Mouse (Mus musculus): ENCODE results near the gene Agl. TPM values are rescaled to one million over a fixed set of nuclear protein-coding genes. Genes with fewer than 3 reads are reported as not detected.
"Not testable (repeated sequence)": the region's sequence is repeated elsewhere in the genome, so short reads cannot be mapped to it uniquely, and the experiment has no call there.

The Agl gene
- polyA plus RNA-seq, 1 experiment from 2014 or later, result 19.5 TPM

DNA sequence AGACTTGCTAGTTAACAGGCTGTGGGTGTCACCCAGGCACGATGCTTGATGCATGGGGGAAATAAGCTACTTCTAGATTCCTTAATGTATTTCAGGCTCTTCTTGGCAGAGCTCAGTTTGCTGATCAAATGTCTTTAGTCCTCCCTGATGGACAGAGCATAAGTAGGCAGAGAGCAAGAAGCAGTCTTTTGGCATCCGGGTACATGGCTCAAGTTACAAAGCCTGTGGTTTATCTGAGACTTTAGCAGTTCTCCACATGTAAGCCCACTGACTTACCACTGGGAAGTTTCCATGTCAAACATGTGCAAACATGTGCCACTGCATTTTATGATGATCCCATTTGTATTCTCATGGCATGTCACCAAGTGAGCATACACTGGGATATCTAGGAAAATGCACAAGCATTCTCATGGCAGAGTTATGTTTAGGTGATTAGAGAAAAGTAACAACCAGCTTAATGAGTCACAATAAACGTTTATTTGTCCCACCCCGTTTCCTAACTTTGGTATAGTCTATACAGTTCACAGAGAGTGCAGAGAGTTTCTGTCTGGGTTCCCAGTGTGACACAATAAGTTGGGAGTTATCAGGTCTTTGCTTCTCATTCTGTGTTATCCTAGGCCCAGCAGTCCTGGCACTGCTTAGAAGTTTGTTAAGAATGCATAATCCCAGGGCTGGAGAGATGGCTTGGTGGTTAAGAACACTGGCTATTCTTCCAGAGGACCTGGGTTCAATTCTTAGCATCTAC is 18.7 kb upstream of the Agl start:
- H3K36me3 ChIP-seq (replicated peaks; ENCODE audit: control insufficient read depth, insufficient read depth), result no peaks in the 10 kb centered on the region
- no peak overlapping the region for H3K4me2 ChIP-seq (replicated peaks)
- 84% methylated on average over 4 of the region's 4 CpGs for WGBS
- no peak overlapping the region for H3K4me3 ChIP-seq (replicated peaks; ENCODE audit: low read length)
- H3K27me3 ChIP-seq (ENCODE audit: control insufficient read depth, insufficient read depth, low read length), result no peaks in the 10 kb centered on the region
- H3K9me3 ChIP-seq (ENCODE audit: control insufficient read depth, low read length), result no peaks in the 10 kb centered on the region
- no peak for DNase-seq (ENCODE audit: low spot score)
- no peak overlapping the region for H3K27ac ChIP-seq
- no peaks in the 10 kb centered on the region for H3K4me1 ChIP-seq (replicated peaks; ENCODE audit: control insufficient read depth, insufficient read depth, low read length)
- no peak for ATAC-seq (ENCODE audit: low FRiP score)
- H3K9ac ChIP-seq, result no peak overlapping the region

- DNase-seq (ENCODE audit: low spot score) (no peak), ATAC-seq (ENCODE audit: low FRiP score) (no peak)
- Histone ChIP-seq H3K36me3 (replicated peaks; ENCODE audit: control insufficient read depth, insufficient read depth) (no peaks in the 10 kb centered on the region), H3K4me1 (replicated peaks; ENCODE audit: control insufficient read depth, insufficient read depth, low read length) (no peaks in the 10 kb centered on the region), H3K4me2 (replicated peaks) (no peak overlapping the region), H3K9me3 (ENCODE audit: control insufficient read depth, low read length) (no peaks in the 10 kb centered on the region), H3K27ac (no peak overlapping the region), H3K9ac (no peak overlapping the region), H3K4me3 (replicated peaks; ENCODE audit: low read length) (no peak overlapping the region), H3K27me3 (ENCODE audit: control insufficient read depth, insufficient read depth, low read length) (no peaks in the 10 kb centered on the region)
- WGBS, result 97% methylated on average over 6 of the region's 7 CpGs
Observed at GRCm38 (mm10) chr3:116817231-116817630, 9.3 kb upstream of the Agl start.

GRCm38 (mm10) chr3:116816674-116817215 is 8.8 kb upstream of the Agl start:
- H3K4me1 ChIP-seq (replicated peaks; ENCODE audit: control insufficient read depth, insufficient read depth, low read length), result no peaks in the 10 kb centered on the region
- H3K27ac ChIP-seq, result no peak overlapping the region
- WGBS, result 89% methylated on average over 3 of the region's 3 CpGs
- no peaks in the 10 kb centered on the region for H3K9me3 ChIP-seq (ENCODE audit: control insufficient read depth, low read length)
- ATAC-seq (ENCODE audit: low FRiP score), result no peak
- H3K36me3 ChIP-seq (replicated peaks; ENCODE audit: control insufficient read depth, insufficient read depth), result no peaks in the 10 kb centered on the region
- no peaks in the 10 kb centered on the region for H3K27me3 ChIP-seq (ENCODE audit: control insufficient read depth, insufficient read depth, low read length)
- no peak overlapping the region for H3K9ac ChIP-seq
- no peak overlapping the region for H3K4me2 ChIP-seq (replicated peaks)
- no peak for DNase-seq (ENCODE audit: low spot score)
- no peak overlapping the region for H3K4me3 ChIP-seq (replicated peaks; ENCODE audit: low read length)

DNA sequence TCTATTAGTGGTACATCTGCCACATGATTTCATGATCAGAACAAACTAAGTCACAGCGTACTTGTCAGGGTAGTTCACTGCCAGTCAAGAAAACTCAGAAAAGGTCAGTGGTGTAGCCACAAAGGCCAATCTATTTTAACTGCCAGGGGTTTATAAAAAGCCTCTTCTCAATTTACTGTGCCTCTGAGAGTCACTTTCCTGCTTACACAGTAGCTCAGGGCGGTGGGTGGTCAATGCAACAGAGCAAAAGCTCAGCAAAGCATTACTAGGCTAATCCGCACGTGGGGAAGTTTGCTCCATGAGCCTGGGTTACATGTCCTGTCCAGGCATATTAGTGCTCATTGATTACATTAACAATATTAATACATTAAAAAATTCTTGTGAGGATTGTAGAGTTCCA is 8.0 kb upstream of the Agl start:
- no peak overlapping the region for H3K4me2 ChIP-seq (replicated peaks)
- no peak for DNase-seq (ENCODE audit: low spot score)
- no peaks in the 10 kb centered on the region for H3K9me3 ChIP-seq (ENCODE audit: control insufficient read depth, low read length)
- H3K9ac ChIP-seq, result no peak overlapping the region
- H3K4me1 ChIP-seq (replicated peaks; ENCODE audit: control insufficient read depth, insufficient read depth, low read length), result no peaks in the 10 kb centered on the region
- H3K27ac ChIP-seq, result no peak overlapping the region
- H3K4me3 ChIP-seq (replicated peaks; ENCODE audit: low read length), result no peak overlapping the region
- no peak for ATAC-seq (ENCODE audit: low FRiP score)
- WGBS, result 70% methylated on average over 4 of the region's 4 CpGs
- H3K36me3 ChIP-seq (replicated peaks; ENCODE audit: control insufficient read depth, insufficient read depth), result no peaks in the 10 kb centered on the region
- H3K27me3 ChIP-seq (ENCODE audit: control insufficient read depth, insufficient read depth, low read length), result no peaks in the 10 kb centered on the region

DNA sequence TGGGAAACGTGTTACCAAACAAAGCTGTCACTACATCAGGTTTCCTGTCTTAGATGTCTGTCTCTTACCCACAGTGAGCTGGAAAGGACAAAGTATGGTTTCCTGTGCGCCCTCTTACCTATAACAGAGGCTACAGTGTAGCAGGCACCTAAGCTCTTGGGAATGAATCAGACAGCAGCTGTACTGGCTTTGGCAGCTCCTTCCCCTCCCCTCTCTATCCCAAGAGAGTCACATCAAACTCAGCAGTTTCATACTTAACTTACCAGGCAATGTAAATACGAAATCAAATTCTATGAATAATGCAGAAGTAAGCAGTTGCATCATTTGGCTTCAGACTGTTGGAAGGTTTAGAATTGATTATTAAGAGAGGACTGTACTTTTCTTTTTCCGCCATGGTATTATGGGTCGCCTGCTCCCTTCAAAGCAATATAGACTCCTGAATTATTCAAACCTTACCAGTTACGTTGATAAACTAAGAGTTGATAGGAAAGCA is 7.4 kb upstream of the Agl start:
- Histone ChIP-seq H3K9ac (no peak overlapping the region), H3K27ac (no peak overlapping the region), H3K4me3 (replicated peaks; ENCODE audit: low read length) (no peak overlapping the region), H3K4me2 (replicated peaks) (no peak overlapping the region), H3K36me3 (replicated peaks; ENCODE audit: control insufficient read depth, insufficient read depth) (no peaks in the 10 kb centered on the region), H3K27me3 (ENCODE audit: control insufficient read depth, insufficient read depth, low read length) (no peaks in the 10 kb centered on the region), H3K4me1 (replicated peaks; ENCODE audit: control insufficient read depth, insufficient read depth, low read length) (no peaks in the 10 kb centered on the region), H3K9me3 (ENCODE audit: control insufficient read depth, low read length) (no peaks in the 10 kb centered on the region)
- ATAC-seq (ENCODE audit: low FRiP score) (no peak), DNase-seq (ENCODE audit: low spot score) (no peak)
- 69% methylated on average over 6 of the region's 6 CpGs for WGBS

- Histone ChIP-seq H3K4me1 (replicated peaks; ENCODE audit: control insufficient read depth, insufficient read depth, low read length) (peaks cover 3% of the 10 kb centered on the region; the same call in 1 of the 2 replicates), H3K4me3 (replicated peaks; ENCODE audit: low read length) (no peak overlapping the region), H3K27me3 (ENCODE audit: control insufficient read depth, insufficient read depth, low read length) (no peaks in the 10 kb centered on the region), H3K4me2 (replicated peaks) (no peak overlapping the region), H3K9ac (no peak overlapping the region), H3K27ac (no peak overlapping the region), H3K36me3 (replicated peaks; ENCODE audit: control insufficient read depth, insufficient read depth) (no peaks in the 10 kb centered on the region), H3K9me3 (ENCODE audit: control insufficient read depth, low read length) (no peaks in the 10 kb centered on the region)
- ATAC-seq (ENCODE audit: low FRiP score) (no peak), DNase-seq (ENCODE audit: low spot score) (no peak)
- WGBS, result 95% methylated on average over 2 of the region's 2 CpGs
Observed at GRCm38 (mm10) chr3:116812946-116813345, 5.0 kb upstream of the Agl start.

DNA sequence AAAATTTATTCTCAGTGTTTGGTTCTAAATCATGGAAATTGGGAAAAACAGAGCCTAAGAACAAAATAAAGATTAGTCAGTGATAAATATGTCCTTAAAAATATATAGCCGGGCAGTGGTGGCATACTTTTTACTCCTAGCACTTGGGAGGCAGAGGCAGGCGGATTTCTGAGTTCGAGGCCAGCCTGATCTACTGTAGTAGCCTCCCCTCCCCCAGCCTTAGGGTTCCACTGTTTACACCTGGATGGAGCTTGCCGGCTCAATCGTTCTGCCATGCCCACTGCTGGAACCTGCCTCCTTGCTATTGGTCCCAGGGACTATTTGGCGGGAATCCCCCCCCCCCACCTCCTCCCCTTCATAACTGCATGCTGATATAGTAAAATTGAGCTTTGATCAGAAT is 2.4 kb upstream of the Agl start:
- H3K4me3 ChIP-seq (replicated peaks; ENCODE audit: low read length); H3K4me2 ChIP-seq (replicated peaks); H3K27me3 ChIP-seq (ENCODE audit: control insufficient read depth, insufficient read depth, low read length); ATAC-seq (ENCODE audit: low FRiP score); H3K9me3 ChIP-seq (ENCODE audit: control insufficient read depth, low read length); H3K36me3 ChIP-seq (replicated peaks; ENCODE audit: control insufficient read depth, insufficient read depth); H3K9ac ChIP-seq; H3K27ac ChIP-seq; DNase-seq (ENCODE audit: low spot score); H3K4me1 ChIP-seq (replicated peaks; ENCODE audit: control insufficient read depth, insufficient read depth, low read length): not testable (repeated sequence)
- WGBS, result 92% methylated on average over 6 of the region's 6 CpGs

DNA sequence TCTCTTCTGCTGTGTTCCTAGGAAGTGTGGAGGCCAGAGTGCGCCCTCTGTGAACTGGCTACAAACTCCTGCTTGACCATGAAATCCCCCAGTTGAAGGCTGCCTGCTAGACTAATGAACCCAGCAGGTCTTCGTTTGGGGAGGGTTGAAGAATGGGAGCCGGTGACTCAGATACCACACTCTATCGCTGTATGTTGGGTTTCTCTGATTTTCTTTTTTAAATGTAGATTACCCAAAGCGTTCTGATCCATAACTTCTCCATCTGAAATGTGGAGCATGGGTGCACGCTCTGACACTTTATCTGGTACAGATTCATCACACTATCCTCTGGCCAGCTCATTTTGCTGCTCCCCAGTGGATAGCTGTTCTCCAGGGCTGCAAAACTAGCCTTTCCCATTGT is 1.3 kb upstream of the Agl start:
- H3K4me3 ChIP-seq (replicated peaks; ENCODE audit: low read length), result no peak overlapping the region
- H3K36me3 ChIP-seq (replicated peaks; ENCODE audit: control insufficient read depth, insufficient read depth), result no peaks in the 10 kb centered on the region; the same call in 1 of the 2 replicates
- peaks cover 12% of the 10 kb centered on the region; the same call in 1 of the 2 replicates for H3K4me1 ChIP-seq (replicated peaks; ENCODE audit: control insufficient read depth, insufficient read depth, low read length)
- no peaks in the 10 kb centered on the region for H3K9me3 ChIP-seq (ENCODE audit: control insufficient read depth, low read length)
- no peak for ATAC-seq (ENCODE audit: low FRiP score)
- H3K27me3 ChIP-seq (ENCODE audit: control insufficient read depth, insufficient read depth, low read length), result no peaks in the 10 kb centered on the region
- H3K4me2 ChIP-seq (replicated peaks), result no peak overlapping the region
- WGBS, result 91% methylated on average over 6 of the region's 6 CpGs
- no peak overlapping the region for H3K9ac ChIP-seq
- H3K27ac ChIP-seq, result no peak overlapping the region
- DNase-seq (ENCODE audit: low spot score), result no peak

DNA sequence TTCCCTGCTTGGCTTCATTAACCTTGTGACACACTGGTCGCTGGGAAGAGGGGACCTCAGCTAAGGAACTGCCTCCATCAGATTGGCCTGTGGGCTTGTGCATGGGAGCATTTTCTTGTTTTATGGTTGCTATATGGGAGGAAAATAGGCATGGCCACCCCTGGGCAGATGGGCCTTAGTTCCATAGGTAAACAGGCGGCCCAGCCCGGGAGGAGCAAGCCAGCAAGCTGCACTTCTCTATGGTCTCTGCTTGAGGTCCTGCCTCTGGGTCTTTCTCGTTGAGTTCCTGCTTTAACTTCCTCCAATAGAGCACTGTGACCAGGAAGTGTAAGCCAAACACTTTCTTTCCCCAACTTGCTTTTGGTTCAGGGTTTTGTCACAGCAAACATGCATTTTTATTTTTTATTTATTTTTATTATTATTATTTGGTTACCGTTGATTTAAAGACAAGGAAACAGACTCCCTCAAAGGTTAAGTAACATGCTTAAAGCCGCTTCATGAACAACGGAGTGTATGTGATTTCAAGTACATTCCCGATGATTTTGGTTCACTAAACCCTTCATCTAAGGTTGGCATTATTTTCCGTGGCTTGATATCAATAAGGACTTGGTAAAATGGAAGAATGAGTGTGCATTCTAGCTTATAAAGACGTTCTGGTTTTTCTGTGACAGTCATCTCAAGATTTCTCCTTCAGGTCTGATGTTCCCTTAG is 696 bp upstream of the Agl start:
- Histone ChIP-seq H3K4me1 (replicated peaks; ENCODE audit: control insufficient read depth, insufficient read depth, low read length) (peaks cover 12% of the 10 kb centered on the region; the same call in 1 of the 2 replicates), H3K4me2 (replicated peaks) (peak overlapping the region; percentile 80), H3K9ac (peak overlapping the region; percentile 82), H3K27ac (peak overlapping the region; percentile 88; the same call in 1 of the 2 replicates), H3K36me3 (replicated peaks; ENCODE audit: control insufficient read depth, insufficient read depth) (no peaks in the 10 kb centered on the region; the same call in 1 of the 2 replicates), H3K4me3 (replicated peaks; ENCODE audit: low read length) (peak overlapping the region; percentile 80), H3K9me3 (ENCODE audit: control insufficient read depth, low read length) (no peaks in the 10 kb centered on the region), H3K27me3 (ENCODE audit: control insufficient read depth, insufficient read depth, low read length) (no peaks in the 10 kb centered on the region)
- DNase-seq (ENCODE audit: low spot score) (no peak), ATAC-seq (ENCODE audit: low FRiP score) (peak; percentile 61)
- 62% methylated on average over 10 of the region's 10 CpGs for WGBS
